Mouse (Mus musculus) limb, embryonic 14.5 days (tissue): ENCODE data around the gene Mrm1. TPM values are rescaled to one million over a fixed set of nuclear protein-coding genes. Genes with fewer than 3 reads are reported as not detected.
"Not testable (repeated sequence)": the region's sequence is repeated elsewhere in the genome, so short reads cannot be mapped to it uniquely, and the experiment has no call there.

Source experiments
- ATAC-seq: fragments of 200-750 bp; cut with Nextera tagmentation; 2 replicates; pipeline ENCODE4 v1.8.0; 2017; ENCODE audit warnings: low read depth, moderate number of reproducible peaks, moderate TSS enrichment; ENCODE audit not compliant: low FRiP score
- DNase-seq: peaks from one replicate; pipeline ENCODE4 v3.0.0-alpha.2; 2015; ENCODE audit warnings: low spot score
- H3K27ac ChIP-seq: fragments of 300-500 bp; sonication (generic); replicated peaks from 2 replicates; pipeline ENCODE4 v1.5.1; 2014; ENCODE audit warnings: low read depth, mild to moderate bottlenecking, low read length, moderate library complexity, mixed read lengths
- H3K27me3 ChIP-seq: fragments of 300-500 bp; sonication (generic); 2 replicates; pipeline ENCODE4 v1.6.1; 2014; ENCODE audit warnings: low read length, mixed read lengths; ENCODE audit not compliant: control insufficient read depth, insufficient read depth
- H3K36me3 ChIP-seq: fragments of 300-500 bp; sonication (generic); 2 replicates; pipeline ENCODE4 v1.6.1; 2014; ENCODE audit warnings: mild to moderate bottlenecking, low read length, moderate library complexity, mixed read lengths; ENCODE audit not compliant: control insufficient read depth, insufficient read depth
- H3K4me1 ChIP-seq: fragments of 300-500 bp; sonication (generic); 2 replicates; pipeline ENCODE4 v1.6.1; 2014; ENCODE audit warnings: antibody characterized with exemption, low read length, mixed read lengths; ENCODE audit not compliant: control insufficient read depth, insufficient read depth
- H3K4me2 ChIP-seq: fragments of 300-500 bp; sonication (generic); replicated peaks from 2 replicates; pipeline ENCODE4 v1.6.1; 2014; ENCODE audit warnings: low read depth, mild to moderate bottlenecking, low read length, moderate library complexity; ENCODE audit not compliant: severe bottlenecking
- H3K4me3 ChIP-seq: fragments of 300-500 bp; sonication (generic); replicated peaks from 2 replicates; pipeline ENCODE4 v1.5.1; 2014; ENCODE audit warnings: low read length
- H3K9ac ChIP-seq: fragments of 300-500 bp; sonication (generic); 2 replicates; pipeline ENCODE4 v1.6.1; 2014; ENCODE audit warnings: mild to moderate bottlenecking, low read depth, low read length, moderate library complexity; ENCODE audit not compliant: severe bottlenecking
- H3K9me3 ChIP-seq: fragments of 300-500 bp; sonication (generic); 2 replicates; pipeline ENCODE4 v1.6.1; 2016; ENCODE audit warnings: low read length; ENCODE audit not compliant: control insufficient read depth
- POLR2A ChIP-seq: fragments of 200-500 bp; IDR thresholded peaks from 2 replicates; pipeline ENCODE4 v1.8.0; 2012; ENCODE audit warnings: inconsistent platforms, mild to moderate bottlenecking, moderate library complexity, borderline replicate concordance; ENCODE audit not compliant: insufficient read depth, insufficient read length; ENCODE audit errors: extremely low read depth
- WGBS: fragments of 180-500 bp; shearing (Covaris S2); extraction: QIAGEN DNeasy Blood & Tissue Kit; methylation state at CpG from one replicate; pipeline ENCODE4 v1.1.7; 2014; 5-methylcytosine and 5-hydroxymethylcytosine counted together
- polyA plus RNA-seq, 2 experiments: library from polyadenylated mRNA; depleted of rRNA in 1 of 2; stranded (reverse) in 1 of 2; unstranded in 1 of 2; fragments of >200 nt; fragmentation: Nextera tagmentation in 1 of 2; extraction: Ambion mirVana in 1 of 2; gene quantifications; 2 replicates each; pipeline versions ENCODE4 v1.2.1 to v1.2.3; 2012 to 2014

Mrm1 gene
- polyA plus RNA-seq, 2 experiments = 10.6 to 10.9 TPM

- Histone ChIP-seq H3K4me2 (no peak overlapping the region), H3K27me3 (no peaks in the 10 kb centered on the region), H3K4me3 (no peak overlapping the region), H3K9ac (no peak overlapping the region), H3K36me3 (peaks cover 71% of the 10 kb centered on the region), H3K27ac (no peak overlapping the region), H3K9me3 (no peaks in the 10 kb centered on the region), H3K4me1 (no peaks in the 10 kb centered on the region)
- no peak for TF ChIP-seq POLR2A
- DNase-seq (no peak), ATAC-seq (no peak)
- 85% methylated on average over 7 of the region's 7 CpGs for WGBS
Observed at GRCm38 (mm10) chr11:84847475-84848090, 28.3 kb upstream of the Mrm1 start.

GRCm38 (mm10) chr11:84846741-84847474 lies 27.6 kb upstream of the Mrm1 start:
- no peak overlapping the region for H3K4me2 ChIP-seq
- H3K36me3 ChIP-seq = peaks cover 68% of the 10 kb centered on the region
- no peak overlapping the region for H3K27ac ChIP-seq
- no peaks in the 10 kb centered on the region for H3K27me3 ChIP-seq
- no peak for DNase-seq
- ATAC-seq = no peak
- WGBS = 96% methylated on average over 15 of the region's 15 CpGs
- TF ChIP-seq POLR2A = no peak
- no peaks in the 10 kb centered on the region for H3K4me1 ChIP-seq
- no peak overlapping the region for H3K4me3 ChIP-seq
- H3K9me3 ChIP-seq = no peaks in the 10 kb centered on the region
- H3K9ac ChIP-seq = no peak overlapping the region

GRCm38 (mm10) chr11:84839330-84839729 lies 20.0 kb upstream of the Mrm1 start:
- no peak overlapping the region for H3K4me3 ChIP-seq
- no peak for ATAC-seq
- WGBS = 90% methylated on average over 2 of the region's 2 CpGs
- no peak for DNase-seq
- H3K4me2 ChIP-seq = no peak overlapping the region
- no peak overlapping the region for H3K9ac ChIP-seq
- TF ChIP-seq POLR2A = no peak
- H3K36me3 ChIP-seq = peaks cover 83% of the 10 kb centered on the region
- no peaks in the 10 kb centered on the region for H3K4me1 ChIP-seq
- no peaks in the 10 kb centered on the region for H3K9me3 ChIP-seq
- no peak overlapping the region for H3K27ac ChIP-seq
- H3K27me3 ChIP-seq = no peaks in the 10 kb centered on the region

DNA sequence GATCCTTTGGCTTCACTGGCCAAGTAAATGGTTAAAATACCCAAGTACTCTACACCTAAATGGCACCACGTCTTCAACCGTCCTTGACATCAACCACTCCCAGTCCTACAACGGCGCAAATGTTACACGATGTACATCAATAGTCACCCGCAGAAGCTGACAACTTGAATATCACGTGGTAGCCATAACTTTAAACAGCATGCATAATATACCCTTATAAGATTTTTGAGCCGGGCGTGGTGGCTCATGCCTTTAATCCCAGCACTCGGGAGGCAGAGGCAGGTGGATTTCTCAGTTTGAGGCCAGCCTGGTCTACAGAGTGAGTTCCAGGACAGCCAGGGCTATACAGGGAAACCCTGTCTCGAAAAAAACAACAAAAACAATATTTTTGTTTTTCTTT lies 10.2 kb upstream of the Mrm1 start:
- Histone ChIP-seq H3K9ac (peak overlapping the region; percentile 73), H3K36me3 (peaks cover 33% of the 10 kb centered on the region), H3K4me2 (peak overlapping the region; percentile 83), H3K4me3 (peak overlapping the region; percentile 78), H3K27ac (peak overlapping the region; percentile 82)
- not testable (repeated sequence) for H3K9me3 ChIP-seq, DNase-seq, H3K4me1 ChIP-seq, ATAC-seq, H3K27me3 ChIP-seq
- 76% methylated on average over 11 of the region's 11 CpGs for WGBS

GRCm38 (mm10) chr11:84828516-84829399 lies 9.4 kb upstream of the Mrm1 start, which contains the start of gene Dhrs11:
Gene Dhrs11, minus strand, starts transcription at chr11:84828994.
- peak within 1 kb of the TSS; percentile 82 for H3K27ac ChIP-seq
- H3K4me3 ChIP-seq = peak within 1 kb of the TSS; percentile 78
- no peak for TF ChIP-seq POLR2A
- H3K27me3 ChIP-seq = no peaks in the 10 kb centered on the region
- H3K36me3 ChIP-seq = peaks cover 27% of the 10 kb centered on the region
- peak within 1 kb of the TSS; percentile 83 for H3K4me2 ChIP-seq
- peak; percentile 83 for DNase-seq
- peaks cover 9% of the 10 kb centered on the region for H3K4me1 ChIP-seq
- no peaks in the 10 kb centered on the region for H3K9me3 ChIP-seq
- under 1% methylated on average over 56 of the region's 62 CpGs for WGBS
- peak within 1 kb of the TSS; percentile 73 for H3K9ac ChIP-seq
- ATAC-seq = peak; percentile 93
